Mouse (Mus musculus) urinary bladder, postnatal 14 days (tissue): ENCODE measurements around the gene Necab3.

Experiments
- DNase-seq: peaks from one replicate; pipeline ENCODE4 v3.0.0; 2021; ENCODE audit warnings: low spot score

Gene Necab3

GRCm38 (mm10) chr2:154558264-154559039 is at the start of gene Necab3:
TSS of gene Necab3 (minus strand) at chr2:154558890.
- DNase-seq = no peak

DNA sequence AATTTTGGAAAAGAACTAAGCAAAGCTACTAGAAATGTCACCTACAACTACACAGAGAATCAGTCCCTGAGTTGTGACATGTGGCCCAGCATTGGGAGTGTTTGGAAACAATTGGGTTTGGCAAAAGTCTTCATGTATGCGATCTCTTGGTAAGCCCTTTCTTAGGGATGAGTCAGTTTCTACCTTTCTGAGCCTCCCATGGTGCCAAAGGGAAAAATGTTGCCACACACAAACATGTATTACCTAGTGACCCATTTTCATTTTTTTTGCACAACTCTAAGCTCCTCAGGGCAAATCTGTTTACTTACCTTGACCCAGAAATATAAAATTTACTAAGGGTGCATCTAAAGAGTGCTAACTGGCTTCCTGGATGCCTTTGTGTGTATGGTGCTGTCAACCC is 48.3 kb upstream of the Necab3 start:
- no peak for DNase-seq

DNA sequence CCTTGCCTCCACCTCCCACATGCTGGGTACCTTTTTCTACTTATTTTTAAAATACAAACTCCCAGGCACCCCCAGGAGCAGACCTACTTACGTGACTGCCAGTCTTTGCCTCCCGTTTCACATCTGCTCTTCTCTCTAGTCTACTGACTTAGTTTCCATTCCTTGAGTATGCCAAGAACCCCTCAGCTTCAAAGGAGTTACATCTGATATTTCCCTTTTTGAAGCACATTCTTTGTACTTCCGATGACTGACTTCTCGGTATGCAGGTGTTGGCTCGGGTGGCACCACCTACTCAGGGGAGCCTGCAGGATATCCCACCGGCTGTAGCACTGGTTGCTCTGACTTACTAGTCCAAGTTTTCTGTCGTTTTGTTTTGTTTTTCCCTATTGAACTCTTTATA is 45.5 kb upstream of the Necab3 start:
- no peak for DNase-seq

DNA sequence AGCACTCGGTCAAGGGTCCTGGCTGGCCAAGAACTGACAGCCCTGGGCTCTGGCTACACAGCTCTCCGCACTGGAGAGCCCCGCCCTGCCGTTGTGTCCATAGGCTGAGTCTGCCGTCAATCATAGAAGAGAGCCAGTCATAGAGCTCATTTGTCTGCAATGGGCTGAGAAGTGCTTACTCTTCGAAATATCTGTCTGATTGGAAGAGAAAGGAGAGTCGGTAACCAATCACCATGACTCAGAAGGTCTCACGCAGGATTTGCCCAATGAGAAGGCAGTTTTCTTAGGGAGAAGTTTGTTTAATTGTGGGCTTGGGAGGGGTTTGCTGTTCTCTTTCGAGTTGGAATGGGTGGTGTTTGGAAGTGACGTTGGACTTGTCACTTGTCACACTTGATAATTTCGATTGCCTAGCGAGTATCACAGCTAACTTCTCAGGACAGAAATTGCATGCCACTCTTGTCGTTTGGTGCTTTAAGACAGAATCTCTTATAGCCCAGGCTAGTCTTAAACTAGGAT is 45.0 kb upstream of the Necab3 start, which contains the start of gene Pxmp4:
Gene Pxmp4 (minus strand): TSS at position 71 of the 516 bp plus-strand sequence.
- DNase-seq = peak; percentile 99

DNA sequence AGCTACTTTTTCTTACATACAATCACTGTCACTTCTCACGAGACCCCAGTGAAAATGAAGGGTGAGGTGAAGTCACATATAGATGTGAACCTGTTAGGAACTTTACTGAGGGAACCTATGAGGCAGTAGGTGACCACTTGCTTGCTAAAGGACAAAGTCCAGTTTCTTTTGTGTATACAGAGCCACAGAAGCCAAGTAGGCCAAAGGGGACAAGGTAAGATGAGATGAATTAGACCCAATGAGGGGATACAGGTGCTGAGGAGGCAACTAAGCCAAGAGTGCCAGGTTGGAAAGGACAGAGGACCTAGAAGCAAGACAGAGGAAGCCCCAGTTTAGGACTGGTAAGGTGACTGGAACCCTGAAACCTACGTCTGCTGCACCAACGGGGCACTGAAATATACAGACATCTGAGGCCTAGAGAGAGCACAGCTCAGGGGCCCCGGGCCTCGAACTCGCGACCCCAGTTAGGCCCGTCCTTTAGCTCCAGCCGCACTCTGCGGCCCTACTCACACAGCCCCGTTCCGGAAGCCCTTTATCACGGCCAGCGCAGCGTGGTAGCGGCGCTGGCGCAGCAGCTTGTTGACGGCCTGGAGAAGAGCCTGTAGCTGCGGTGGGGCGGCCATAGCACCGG is 44.4 kb upstream of the Necab3 start:
- DNase-seq = no peak

- DNase-seq = no peak
Measured at GRCm38 (mm10) chr2:154601324-154601723, 42.6 kb upstream of the Necab3 start.

- DNase-seq = no peak
Measured at GRCm38 (mm10) chr2:154600586-154600985, 41.9 kb upstream of the Necab3 start.

- DNase-seq = no peak
Measured at GRCm38 (mm10) chr2:154597399-154597798, 38.7 kb upstream of the Necab3 start.

DNA sequence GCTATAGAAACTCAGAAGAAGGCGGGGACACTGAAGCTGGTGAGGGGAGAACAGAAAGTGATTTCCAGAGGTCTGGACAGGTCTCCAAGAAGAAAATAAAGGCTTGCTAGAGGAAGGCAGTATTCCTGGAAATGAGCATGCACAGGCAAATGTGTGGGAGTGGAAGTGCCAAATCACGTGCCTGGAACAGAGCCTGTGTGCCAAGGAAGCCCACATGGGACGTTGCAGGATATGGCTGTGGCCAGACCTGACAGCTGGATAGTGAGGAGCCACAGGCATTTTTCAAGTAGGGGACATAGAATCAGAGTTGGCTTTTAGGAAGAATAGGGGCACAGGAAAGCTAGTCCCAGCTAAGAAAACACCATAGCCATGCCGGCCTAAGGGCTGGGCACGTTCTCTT is 37.1 kb upstream of the Necab3 start:
- no peak for DNase-seq

DNA sequence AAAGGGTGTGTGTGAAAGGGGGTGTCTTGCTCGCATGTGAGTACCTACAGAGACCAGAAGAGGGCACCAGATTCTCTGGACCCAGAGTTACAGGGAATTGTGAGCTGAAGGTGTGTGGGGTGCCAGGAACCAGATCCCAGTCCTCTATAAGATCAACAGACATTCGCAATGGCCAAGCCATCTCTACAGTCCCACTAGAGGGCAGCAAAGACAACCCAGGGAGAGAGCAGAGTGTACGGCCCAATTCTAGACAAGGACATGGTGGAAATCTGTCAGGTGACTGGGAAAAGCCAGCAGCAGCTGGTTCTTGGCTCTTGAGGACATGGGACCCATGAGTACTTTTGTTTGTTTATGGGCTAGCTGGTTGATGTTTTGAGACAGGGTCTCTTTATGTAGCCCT is 34.3 kb upstream of the Necab3 start:
- DNase-seq = no peak

GRCm38 (mm10) chr2:154591239-154591638 is 32.5 kb upstream of the Necab3 start:
- no peak for DNase-seq

DNA sequence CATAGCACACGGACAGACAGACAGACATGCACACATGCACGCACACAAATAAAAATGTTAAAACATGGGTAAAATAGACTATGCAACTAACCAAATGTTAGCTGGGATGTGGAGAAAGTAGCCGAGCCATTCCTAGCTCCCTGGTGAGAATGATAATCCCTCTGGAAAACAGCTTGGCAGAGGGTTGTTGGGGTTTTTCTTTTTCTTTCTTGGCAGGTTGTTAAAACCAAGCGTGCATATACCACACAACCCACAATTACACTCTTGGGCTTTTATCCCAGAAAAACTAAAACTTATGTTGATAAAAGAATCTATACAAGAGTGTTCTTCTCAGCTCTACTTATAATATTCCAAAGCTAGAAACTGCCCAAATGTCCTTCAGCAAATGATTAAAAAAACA is 30.4 kb upstream of the Necab3 start:
- no peak for DNase-seq

GRCm38 (mm10) chr2:154586405-154586804 is 27.7 kb upstream of the Necab3 start:
- no peak for DNase-seq

DNA sequence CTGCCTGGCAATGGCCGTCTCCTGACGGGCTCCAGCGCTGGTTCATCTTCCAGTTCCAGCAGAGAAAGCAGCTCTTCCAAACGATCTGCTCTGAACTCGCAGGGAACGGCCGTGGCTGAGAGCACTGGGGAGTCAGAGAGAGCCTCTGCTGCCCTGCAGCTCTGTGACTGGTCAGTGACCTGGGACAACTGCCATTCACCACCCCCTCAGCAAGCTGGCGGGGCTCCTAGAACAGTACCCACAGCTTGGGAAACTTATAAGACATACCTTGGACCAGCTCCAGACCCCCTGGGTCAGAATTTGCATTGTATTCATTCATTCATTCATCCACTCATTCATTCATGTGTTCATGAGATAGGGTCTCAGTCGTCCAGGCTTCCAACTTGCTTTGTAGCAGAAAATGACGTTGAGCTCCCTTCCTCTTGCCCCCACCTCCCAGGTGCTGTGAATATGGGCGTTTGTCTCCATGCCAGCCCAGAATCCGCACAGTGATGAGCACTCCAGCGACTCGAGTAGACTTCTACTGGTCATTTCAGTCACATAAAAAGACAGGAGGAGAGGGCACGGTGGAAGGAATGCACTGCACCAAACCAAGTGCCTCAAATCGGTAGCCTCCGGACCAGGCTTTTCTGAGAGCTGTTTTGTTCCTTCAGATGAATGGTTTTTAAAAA is 26.4 kb upstream of the Necab3 start:
- DNase-seq = no peak

DNA sequence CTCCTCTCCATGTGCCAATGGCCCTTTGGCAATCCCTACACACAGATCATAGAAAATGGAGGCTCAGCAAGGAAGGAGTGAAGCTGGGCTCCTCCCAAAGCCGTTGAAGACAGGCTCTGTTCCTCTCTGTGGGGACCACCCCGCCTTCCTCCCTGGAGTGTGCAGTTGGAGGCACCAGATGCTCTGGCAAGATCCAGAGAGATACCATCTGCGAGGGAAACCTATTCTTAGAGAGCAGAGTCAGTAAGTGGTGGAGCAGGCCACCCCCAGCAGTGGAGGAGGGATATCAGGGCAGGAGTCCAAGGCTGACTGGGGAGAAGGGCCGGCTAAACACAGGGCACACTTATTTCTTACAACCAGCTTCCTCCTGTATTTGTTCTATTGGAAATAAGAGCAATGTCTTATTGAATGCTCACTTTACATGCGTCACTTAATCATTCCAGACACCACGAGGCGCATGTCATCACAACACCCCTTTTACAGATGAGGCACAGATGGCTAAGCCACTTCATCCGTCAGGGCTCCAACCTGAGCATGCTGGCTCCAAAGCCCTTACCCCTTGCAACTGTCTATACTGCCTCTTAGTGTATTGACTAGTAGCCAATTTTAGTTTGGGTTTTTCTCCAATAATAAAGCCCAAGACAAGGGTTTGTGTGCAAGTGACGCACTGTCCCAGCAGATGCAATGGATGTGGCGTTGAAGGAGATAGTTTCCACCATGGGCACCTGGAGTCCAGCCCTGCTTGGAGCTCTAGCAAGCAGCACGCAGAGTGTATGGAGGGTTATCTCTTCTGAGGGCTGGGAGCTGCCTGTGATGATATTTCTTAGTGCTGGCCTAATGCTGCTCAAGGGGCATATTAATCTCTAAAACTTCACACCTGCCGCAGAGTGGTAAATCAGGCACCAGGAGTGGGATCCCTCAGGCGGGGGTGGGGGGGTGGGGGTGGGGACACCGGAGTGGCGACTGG is 25.5 kb upstream of the Necab3 start:
- no peak for DNase-seq

DNA sequence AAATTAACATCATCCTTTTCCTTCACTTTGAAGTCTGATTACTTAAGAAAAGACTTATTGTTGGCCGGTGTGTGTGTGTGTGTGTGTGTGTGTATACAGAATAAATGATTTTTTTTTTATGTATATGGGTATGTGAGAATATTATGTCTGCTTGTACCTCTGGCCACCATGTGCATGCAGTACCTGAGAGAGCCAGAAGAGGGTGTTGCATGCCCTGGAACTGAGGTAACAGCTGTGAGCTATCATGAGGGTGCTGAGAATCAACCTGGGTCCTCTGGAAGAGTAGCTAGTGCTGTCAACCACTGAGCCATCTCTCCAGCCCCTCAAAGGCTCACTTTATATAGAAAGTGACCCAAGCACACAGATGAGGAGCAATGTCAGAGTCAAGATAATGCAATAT is 22.7 kb upstream of the Necab3 start:
- no peak for DNase-seq

DNA sequence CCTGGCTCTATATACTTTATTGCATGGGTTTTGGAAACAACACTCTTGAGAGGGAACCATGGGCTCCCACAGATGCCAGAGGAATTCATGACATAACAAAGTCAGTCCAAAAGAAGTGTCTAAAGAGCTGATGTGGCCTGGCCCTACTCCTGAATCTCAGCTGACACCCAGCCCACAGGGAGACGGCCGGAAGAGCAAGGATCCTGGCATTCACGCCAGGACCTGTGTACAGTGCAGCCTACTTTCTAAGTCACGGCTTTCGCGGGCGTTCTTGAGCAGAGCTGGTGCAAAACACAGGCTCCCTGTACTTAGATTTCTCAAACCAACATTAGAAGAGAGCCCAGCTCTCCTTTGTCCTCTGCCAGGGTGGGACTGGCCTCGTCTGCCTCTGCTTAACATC is 21.9 kb upstream of the Necab3 start:
- DNase-seq = peak; percentile 43

DNA sequence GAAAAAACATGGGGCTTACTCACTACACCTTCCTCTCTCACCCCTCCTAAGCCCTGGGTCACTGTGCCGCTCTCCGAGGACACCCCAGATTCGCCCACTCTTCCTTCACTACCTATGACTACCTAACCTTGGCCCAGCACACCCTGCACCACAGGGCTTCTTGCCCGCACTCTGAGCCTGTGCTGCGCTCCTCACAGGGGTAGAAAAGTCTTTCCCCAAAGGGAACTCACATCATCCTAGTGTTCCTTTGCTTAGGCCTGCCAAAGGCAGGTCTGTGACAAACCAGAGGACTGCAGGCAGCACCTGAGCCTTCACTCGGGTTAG is 19.0 kb upstream of the Necab3 start:
- no peak for DNase-seq

- no peak for DNase-seq
Measured at GRCm38 (mm10) chr2:154576876-154577743, 18.4 kb upstream of the Necab3 start.

DNA sequence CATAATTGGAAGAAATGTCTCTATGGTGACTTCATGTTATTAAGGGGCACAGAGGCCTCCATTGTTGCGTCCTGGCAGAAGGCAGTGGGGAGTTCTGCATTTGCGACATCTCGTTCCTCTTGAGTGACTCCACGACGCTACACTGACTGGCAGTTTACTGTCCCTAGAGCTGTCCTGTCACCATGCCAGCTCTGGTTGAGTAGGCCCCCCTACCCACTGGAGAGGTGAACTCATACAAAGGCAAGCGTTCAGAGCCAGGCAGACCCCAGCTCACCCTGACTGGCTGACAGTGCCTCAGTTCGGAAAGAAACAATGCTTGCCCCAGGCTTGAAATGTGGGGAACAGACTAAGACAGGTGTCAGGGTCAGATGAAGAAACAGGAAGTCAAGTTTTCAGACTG is 15.6 kb upstream of the Necab3 start:
- DNase-seq = no peak

DNA sequence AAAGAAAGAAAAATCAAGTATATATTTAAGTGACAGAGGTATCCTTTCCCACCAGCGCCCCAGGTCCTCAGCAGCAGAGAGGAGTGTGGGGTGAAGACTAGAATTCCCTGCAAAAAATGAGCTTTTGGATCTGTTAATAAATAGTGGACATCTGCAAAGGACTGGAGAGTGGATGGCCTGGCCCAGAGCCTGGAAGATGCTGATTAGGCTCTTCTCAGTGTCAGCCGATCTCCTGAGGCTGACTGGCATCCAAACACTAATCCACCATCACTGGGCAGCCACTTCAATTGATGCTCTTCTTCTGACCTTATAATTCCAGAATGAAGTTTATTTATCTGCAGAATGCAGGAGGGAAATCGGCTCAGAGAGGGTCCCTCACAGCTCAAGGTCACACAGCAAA is 14.3 kb upstream of the Necab3 start:
- DNase-seq = no peak
